Mouse (Mus musculus) forebrain, embryonic 15.5 days (tissue): ENCODE measurements at regions not wholly inside any gene's neighbourhood (a gene's known extent, or its start where the extent isn't known, plus 50 kb on each side); places are given as distances from the start of the nearest gene placed in this dataset.

ENCODE experiments used
- ATAC-seq: fragments of 200-750 bp; cut with Nextera tagmentation; replicated peaks from 2 replicates; pipeline ENCODE4 v1.8.0; 2017; ENCODE audit warnings: mild to moderate bottlenecking, moderate TSS enrichment, moderate library complexity
- H3K27ac ChIP-seq: fragments of 300-500 bp; sonication (generic); replicated peaks from 2 replicates; pipeline ENCODE4 v1.5.1; 2015; ENCODE audit warnings: mild to moderate bottlenecking, inconsistent platforms
- H3K27me3 ChIP-seq: fragments of 300-500 bp; sonication (generic); 2 replicates; pipeline ENCODE4 v1.6.1; 2015; ENCODE audit warnings: inconsistent platforms
- H3K36me3 ChIP-seq: fragments of 300-500 bp; sonication (generic); 2 replicates; pipeline ENCODE4 v1.6.1; 2015; ENCODE audit warnings: mild to moderate bottlenecking, inconsistent platforms
- H3K4me1 ChIP-seq: fragments of 300-500 bp; sonication (generic); 2 replicates; pipeline ENCODE4 v1.6.1; 2015; ENCODE audit warnings: inconsistent platforms
- H3K4me2 ChIP-seq: fragments of 300-500 bp; sonication (generic); replicated peaks from 2 replicates; pipeline ENCODE4 v1.6.1; 2015; ENCODE audit warnings: mild to moderate bottlenecking, inconsistent platforms
- H3K4me3 ChIP-seq: fragments of 300-500 bp; sonication (generic); 2 replicates; pipeline ENCODE4 v1.5.1; 2015; ENCODE audit warnings: mild to moderate bottlenecking, inconsistent platforms
- H3K9ac ChIP-seq: fragments of 300-500 bp; sonication (generic); replicated peaks from 2 replicates; pipeline ENCODE4 v1.6.1; 2015; ENCODE audit warnings: mild to moderate bottlenecking, inconsistent platforms
- H3K9me3 ChIP-seq: fragments of 300-500 bp; sonication (generic); 2 replicates; pipeline ENCODE4 v1.6.1; 2016; ENCODE audit warnings: inconsistent platforms
- WGBS: fragments of 180-500 bp; shearing (Covaris S2); methylation state at CpG from one replicate; pipeline ENCODE4 v1.1.7; 2015; ENCODE audit warnings: mixed read lengths; 5-methylcytosine and 5-hydroxymethylcytosine counted together

DNA sequence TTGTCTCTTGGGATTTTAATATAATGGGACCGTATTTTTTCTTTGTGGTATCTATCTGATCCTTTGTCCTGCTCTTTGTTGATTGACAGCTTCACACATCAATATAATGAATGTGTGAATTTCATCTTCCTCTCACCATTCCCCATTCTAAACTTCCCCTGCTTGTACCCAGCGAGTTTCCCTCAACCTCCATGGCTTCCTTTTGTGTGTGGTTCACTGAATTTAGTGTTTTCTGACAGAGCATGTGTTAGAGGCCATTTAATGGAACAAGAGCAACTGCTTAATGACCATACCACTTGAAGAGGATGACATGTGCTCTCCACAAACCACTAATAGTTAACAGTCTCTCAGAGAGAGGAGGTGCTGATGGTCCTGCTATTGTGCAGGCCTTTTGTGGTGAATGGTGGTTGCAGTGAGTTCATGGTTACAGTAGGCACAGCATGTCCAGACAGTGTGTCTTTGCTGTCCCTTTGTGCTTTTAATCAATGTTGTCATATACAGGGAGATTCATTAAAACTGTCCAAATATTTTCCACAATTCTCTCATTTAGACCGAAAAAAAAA is 438.8 kb upstream of the Chrm3 start:
- no peak for ATAC-seq
- H3K27me3 ChIP-seq: no peaks in the 10 kb centered on the region
- H3K4me2 ChIP-seq: no peak overlapping the region
- no peak overlapping the region for H3K9ac ChIP-seq
- H3K4me1 ChIP-seq: no peaks in the 10 kb centered on the region
- no peak overlapping the region for H3K4me3 ChIP-seq
- no peaks in the 10 kb centered on the region for H3K9me3 ChIP-seq
- 63% methylated on average over 3 of the region's 3 CpGs for WGBS
- no peak overlapping the region for H3K27ac ChIP-seq
- no peaks in the 10 kb centered on the region for H3K36me3 ChIP-seq
